Mouse (Mus musculus) lung, postnatal 0 days (tissue): ENCODE measurements around the gene Esrrg.

Source experiments
- CTCF ChIP-seq: IDR thresholded peaks from 2 replicates; pipeline ENCODE4 v1.5.1; 2016; ENCODE audit warnings: antibody characterized with exemption, mild to moderate bottlenecking
- EP300 ChIP-seq: IDR thresholded peaks from 2 replicates; pipeline ENCODE4 v1.6.1; 2016; ENCODE audit warnings: antibody characterized with exemption, mild to moderate bottlenecking, control low read depth

GRCm38 (mm10) chr1:187608261-187608921, at the start of gene Esrrg:
- no peak for TF ChIP-seq CTCF
- no peak for TF ChIP-seq EP300
